Mouse (Mus musculus) right cerebral cortex, postnatal 25 days (tissue): ENCODE results near the gene Kctd2.
"Not testable (repeated sequence)": the region's sequence is repeated elsewhere in the genome, so short reads cannot be mapped to it uniquely, and the experiment has no call there.

Experiments used
- DNase-seq: peaks from one replicate; pipeline ENCODE4 v3.0.0; 2022

Gene Kctd2

DNA sequence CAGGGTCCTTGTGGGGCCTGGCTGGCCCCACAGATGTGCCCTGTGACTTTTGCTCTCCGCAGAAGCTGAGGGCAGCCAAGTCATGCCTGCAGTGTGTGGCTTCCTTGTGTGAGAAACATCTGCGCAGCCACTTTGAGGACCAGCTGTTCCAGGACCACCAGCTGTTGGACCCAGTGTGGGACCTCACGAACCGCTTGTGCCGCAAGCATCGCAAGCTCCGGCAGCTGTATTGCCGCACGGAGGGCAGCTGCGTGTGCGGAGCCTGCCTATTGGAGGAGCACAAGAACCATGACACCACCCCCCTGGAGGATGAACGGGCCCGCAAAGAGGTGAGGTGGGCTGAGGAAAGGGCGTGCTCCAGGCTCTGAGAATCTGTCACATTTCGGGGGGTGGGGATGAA is 21.5 kb downstream of the Kctd2 start:
- DNase-seq: no peak

DNA sequence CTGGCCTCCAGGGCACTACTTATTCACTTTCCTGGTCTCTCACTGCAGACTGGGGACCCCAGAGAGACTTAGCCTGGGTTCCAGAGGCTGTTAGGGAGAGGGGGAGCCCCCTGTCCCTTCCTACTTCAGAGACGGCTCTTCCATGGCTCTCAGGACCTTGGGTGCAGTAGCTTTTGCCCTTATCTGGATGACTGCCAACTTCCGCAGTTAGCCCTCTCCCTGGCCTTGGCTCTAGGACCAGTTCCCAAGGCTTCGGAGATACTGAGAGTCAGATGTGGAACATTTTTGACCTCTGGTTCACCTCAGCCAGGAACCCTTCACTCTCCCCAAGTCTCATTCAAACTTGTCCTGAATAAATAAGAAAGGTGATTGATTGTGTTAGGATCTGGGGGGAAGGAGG is 27.0 kb downstream of the Kctd2 start:
- DNase-seq: no peak

DNA sequence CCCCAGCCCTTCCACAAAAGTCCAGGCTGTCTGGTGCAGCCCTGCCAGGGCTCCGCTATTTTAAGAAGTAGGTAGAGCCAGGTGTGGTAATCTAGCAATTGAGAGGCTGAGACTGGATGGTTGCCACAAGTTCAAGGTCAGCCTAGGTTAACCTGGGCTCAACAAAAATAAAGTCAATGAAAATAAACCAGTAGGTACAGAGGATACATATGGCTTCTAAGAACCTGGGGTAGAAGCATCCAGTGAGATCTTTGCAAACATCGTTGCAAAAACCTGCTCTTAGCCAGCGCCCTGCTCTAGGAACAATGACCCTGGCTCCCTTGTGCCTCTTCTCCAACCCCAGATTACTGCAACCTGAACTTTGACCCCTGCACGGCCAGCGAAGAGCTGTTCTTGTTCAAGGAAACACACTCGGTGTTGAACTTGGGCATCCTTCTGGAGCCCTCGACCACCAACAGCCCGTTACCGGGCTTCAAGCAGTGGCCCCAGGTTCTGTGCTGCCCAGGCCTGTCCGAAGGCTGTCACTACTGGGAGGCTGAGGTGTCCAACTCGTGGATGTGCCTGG is 27.5 kb downstream of the Kctd2 start:
- no peak for DNase-seq

DNA sequence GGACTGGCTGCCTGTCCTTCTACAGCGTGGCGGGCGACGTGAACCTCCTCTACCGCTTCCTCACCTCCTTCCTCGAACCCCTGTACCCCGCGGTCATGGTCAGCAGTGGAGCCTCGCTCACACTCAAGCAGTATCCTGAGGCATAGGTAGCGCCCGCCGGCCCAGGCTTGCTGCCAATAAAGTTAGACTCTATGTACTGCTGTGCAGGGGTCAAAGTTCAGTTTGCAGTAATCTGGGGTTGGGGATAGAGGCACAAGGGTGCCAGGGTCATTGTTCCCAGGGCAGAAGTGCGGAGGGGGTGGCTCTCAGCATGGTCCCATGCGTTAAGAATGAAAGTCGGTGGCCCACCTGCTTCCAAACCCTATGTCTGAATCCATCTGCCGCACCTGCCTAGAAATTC is 28.1 kb downstream of the Kctd2 start:
- DNase-seq: no peak

DNA sequence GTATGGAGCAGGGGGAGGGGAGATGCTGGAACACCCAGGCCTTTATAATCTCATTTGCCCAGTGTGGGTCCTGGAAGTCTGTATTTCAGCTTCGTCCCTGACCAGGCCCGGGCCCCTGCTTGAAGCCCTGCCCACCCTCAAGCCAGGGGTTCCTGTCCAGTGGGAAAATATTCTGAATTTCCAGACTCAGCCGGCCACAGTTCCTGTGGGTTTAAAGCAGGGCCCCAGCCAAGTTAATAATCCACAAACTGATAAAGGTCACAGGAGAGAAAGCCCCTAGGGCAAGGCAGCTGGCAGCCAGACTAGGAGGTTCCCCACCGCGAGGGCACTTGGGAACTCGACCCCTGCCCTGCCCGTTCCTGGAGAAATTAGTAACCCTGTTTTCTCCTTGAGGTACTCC is 29.1 kb downstream of the Kctd2 start:
- DNase-seq: no peak

DNA sequence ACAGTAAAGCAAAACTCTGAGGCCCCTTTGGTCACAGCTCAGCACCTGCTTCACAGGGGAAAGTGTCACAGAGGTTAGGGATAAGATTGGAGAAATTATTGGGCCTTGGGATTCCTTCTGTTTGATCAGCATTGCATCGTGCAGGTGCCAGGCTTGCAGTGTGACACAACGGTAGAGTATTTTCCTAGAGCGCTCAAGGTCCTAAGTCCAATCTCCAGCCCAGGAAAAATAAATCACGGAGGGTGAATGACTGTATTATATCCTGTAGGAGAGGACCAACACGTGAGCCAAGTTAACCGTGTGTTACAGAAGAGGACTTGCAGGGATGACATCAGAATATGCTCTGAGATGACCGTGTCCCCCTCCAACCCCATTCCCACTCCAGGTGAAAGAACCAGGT is 30.2 kb downstream of the Kctd2 start:
- DNase-seq: no peak

DNA sequence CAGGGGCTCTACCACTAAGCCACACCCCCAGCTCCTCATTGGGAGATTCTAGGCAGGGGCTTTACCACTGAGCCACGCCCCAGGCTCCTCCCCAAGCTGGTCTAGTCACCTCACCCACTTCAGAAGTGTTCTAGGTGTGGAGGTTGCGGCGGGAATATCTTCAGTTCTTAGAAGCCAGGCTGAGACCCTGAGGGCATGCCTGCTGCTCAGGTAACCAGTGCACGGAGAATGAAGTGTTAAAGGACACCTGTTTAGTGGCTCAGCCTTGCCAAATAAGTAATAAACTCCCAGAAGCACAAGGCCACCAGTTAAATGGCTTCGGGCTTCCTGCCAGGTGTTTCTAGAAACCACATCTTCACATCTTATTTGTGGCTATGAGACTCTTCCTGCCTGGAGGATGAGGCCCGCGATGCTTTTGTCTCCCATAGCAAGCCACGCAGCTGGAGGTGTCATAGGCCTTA is 31.9 kb downstream of the Kctd2 start:
- DNase-seq: no peak

DNA sequence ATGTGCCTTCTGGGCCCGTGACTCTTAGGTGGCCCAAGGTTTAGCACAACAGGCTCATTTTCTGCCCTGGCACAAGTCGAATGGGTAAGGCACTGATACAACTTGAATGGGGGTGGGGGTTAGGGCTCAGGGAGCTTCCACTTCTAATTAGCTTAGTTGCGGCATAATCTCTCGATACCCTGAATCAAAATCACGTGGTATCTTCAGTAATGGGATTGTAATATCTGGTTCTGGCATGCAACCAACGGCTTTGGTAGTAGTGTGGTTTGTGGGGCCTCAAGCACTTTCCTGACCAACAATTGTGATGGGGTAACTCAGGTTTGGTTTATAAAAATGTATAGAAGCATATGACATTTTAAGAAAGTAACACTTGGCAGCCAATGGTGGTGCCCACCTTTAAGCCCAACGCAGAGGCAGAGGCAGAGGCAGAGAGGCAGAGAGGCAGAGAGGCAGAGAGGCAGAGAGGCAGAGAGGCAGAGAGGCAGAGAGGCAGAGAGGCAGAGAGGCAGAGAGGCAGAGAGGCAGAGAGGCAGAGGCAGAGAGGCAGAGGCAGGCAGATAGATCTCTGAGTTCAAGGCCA is 32.4 kb downstream of the Kctd2 start:
- DNase-seq: no peak

DNA sequence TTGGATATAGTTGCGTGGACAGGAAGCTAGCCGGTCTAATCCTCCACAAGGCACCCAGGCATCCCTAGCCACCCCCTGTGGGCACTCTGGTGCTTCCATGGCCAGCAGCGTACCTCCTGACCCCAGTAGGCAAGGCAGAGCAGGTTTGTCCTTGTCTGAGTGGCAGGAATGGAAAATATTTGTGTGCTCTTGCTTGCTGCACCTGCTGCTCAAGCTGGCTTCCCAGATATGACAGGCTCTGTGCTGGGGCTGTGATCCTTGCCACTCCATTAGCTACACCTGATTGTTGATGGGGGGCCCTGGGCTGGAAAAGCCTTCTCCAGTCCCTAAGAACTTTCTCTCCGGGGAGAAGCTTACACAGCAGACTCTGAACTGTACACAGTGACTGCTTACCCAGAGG is 33.4 kb downstream of the Kctd2 start:
- no peak for DNase-seq

DNA sequence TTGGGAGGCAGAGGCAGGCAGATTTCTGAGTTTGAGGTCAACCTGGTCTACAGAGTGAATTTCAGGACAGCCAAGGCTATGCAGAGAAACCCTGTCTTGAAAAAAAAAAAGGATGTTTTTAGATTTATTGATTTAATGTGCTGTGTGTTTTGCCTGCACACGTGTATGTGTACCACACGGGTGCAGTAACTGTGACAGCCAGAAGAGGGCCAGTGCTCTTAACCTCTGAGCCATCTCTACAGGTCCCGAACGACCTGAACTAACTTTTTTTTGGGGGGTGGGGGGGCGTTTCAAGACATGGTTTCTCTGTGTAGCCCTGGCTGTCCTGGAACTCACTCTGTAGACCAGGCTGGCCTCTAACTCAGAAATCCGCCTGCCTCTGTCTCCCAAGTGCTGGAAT is 34.9 kb downstream of the Kctd2 start:
- DNase-seq: not testable (repeated sequence)

DNA sequence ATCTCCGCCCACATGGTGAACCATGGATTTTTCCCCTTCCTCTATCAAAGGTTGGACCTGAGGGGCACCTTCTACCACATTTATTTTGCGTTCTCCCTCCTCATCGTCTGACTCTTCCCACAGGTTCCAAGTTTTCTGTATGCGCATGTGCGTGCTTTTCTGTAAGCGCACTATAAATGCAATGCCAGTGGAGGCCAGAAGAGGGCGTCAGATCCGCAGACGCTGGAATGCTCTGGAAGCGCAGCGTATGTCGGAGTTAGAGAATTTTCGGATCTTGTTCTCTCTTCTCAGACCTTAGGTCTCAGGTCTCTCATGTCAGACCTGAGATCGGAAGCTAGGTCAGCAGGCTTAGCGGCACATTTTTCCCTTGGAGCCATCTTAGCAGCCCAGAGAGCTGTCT is 35.7 kb downstream of the Kctd2 start:
- DNase-seq: no peak

DNA sequence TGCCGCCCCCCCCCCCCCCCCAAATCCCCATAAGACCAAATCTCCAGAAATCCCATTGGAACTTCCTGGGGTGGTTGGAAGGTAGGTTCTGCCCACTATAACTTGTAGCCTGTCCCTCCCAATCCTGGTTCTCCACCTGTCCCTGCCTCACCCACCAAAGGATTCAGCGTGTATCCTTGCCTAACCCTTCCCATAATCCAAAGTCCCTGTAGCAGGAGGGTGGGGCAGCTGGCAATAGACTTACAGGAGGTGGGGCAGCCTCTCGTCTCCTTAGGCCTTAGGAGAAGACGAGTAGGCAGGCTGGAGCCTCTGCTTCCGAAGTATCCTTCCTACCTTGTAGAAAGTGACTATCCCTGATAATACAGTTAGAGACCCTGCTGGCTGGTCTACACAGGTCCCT is 36.3 kb downstream of the Kctd2 start:
- DNase-seq: no peak

DNA sequence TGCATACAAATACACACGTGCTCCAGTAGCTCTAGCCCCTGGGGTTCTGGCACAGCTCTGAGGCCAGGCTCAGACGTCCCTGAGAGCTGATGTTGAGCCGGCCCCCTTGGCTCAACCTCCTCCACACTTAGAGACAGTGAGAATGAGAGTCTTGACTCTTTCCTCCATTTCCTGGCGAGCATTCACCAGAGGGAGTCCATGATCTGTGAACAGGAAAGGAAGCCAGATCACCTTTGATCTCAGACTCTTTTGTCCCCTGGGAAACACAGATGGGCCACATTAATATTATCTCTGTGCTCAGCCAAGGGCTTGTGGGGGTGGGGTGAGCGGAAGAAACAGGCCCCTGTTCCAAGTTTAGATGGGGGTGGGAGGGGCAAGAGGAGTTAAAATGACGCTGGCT is 37.5 kb downstream of the Kctd2 start:
- DNase-seq: no peak

DNA sequence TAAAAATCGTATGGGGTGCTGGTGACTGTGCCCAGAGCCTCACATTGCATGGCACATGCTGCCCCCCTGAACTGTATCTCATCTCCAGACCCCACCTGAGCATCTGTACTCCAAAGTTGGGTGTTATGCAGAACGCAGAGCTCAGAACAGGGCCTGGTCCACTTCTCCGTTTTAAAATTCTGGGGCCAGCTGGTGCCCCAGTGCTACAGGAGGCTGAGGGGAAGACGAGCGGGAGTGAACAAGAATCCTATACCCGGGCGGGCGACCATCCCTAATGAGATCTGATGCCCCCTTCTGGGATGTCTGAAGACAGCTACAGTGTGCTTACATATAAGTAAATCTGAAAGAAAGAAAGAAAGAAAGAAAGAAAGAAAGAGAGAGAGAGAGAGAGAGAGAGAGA is 41.0 kb downstream of the Kctd2 start:
- DNase-seq: no peak

DNA sequence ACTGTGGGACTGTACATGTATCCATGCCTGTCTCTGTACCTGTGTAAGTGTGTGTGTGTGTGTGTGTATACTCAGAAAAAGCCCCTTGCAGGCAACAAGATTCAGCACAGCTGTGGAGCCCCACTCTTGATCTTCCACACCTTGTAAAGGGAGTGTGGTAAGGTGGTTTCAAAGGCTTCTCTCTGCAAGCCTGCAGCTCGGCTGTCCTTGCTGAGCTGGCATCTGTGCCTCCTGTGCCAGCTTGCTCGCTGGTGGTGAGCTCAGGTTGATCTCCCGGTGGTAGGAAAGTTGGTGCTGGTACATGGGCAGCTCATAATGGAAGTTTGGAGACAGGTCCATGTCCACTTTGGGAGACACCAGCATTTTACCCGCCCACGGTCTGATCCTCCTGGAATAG is 41.9 kb downstream of the Kctd2 start:
- DNase-seq: no peak

DNA sequence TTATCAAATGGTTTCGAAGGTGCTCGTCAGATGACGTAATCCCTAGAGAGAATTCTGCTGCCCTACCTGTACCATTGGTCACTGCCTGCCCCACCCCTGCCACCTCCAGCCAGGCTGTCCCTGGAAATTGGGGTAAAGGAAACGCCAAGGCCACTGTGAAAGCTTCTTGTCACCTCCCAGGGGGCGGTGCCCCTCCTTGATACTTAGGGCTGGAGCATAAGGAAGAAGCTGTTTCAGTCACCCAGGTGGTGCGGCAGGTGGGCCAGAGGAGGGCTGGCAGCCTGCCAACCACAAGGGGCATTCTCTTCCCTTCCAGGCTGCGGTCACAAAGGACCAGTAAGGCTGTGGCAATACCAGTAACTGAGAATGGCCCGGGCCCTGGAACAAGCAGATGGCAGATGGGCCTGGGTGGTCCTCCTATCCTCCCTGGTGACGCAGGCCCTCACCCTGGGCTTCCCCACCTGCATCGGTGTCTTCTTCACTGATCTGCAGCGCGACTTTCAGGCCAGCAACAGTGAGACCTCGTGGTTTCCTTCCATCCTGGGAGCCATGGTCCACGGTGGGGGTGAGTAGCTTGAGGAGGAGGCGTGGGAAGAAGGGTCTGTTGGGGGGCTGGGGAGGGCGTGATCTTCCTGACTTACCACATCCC is 42.4 kb downstream of the Kctd2 start, which contains the start of gene Slc16a5:
TSS of gene Slc16a5 (plus strand) at position 232 of the 649 bp plus-strand sequence.
- no peak for DNase-seq

DNA sequence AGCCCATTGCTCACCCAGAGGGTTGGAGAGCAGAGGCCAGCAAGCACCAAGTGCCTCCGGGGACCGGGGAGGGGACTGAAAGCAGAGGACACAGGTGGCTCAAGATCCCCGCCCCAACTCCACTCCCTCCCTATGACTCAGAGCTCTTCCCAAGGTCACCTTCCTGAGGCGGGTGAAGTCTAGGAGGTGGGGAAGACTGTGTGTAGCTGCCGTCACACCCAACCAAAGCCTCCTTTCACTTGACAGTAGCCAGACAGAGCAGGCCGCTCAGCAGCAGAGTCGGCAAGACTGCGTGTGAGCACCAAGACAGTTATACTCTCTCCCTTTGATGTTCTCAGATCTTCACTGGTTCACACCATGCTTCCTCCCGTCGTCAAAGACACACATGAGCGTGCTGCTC is 43.5 kb downstream of the Kctd2 start:
- DNase-seq: no peak

DNA sequence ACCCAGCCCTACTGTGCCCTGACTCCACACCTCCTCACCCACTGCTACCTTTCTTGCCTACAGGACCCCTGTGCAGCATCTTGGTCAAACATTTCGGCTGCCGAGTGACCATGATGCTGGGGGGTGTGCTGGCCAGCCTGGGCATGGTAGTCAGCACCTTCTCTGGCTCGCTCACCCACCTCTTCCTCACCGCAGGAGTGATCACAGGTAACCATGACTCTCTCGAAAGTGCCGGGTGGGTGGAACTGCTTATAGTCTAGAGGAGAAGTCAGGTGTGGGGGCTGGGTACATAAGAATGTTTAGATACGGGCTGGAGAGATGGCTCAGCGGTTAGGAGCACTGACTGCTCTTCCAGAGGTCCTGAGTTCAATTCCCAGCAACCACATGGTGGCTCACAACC is 44.9 kb downstream of the Kctd2 start:
- no peak for DNase-seq

DNA sequence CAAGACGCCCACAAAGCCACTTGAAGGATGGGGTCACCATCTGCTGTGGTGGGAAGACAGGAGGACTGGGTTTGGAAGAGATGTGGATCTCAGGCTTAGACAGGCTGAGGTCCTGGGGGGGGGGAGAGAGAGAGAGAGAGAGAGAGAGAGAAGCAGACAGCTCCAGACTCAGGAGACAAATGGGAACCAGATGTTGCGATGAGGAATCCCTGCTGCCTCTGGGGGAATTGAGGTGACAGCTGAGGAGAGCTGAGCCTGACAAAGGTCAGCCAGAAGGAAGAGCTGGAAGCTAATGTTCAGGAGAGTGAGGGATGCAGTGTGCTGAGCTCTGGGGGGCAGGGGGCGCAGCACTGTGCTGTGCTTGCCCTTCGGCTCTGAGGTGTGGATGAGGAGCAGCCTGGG is 47.3 kb downstream of the Kctd2 start:
- no peak for DNase-seq

DNA sequence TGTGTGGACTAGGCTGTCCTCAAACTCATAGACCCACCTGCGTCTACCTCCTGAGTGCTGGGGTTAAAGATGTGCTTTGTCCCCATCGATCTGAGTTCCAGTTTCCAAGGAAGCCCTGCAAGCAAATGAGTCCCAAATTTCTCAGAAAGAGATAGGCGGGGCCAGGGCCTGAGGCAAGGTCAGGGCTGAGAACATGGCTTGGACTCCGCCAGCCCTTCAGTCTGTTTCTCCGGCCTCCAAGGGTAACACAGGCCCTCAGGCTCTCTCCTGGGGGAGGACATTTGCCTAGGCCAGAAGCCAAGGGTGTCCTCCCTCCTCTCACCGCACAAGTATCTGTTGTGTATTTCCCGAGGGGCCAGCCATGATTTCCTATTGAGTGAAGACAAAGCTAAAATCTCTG is 52.3 kb downstream of the Kctd2 start:
- DNase-seq: no peak

DNA sequence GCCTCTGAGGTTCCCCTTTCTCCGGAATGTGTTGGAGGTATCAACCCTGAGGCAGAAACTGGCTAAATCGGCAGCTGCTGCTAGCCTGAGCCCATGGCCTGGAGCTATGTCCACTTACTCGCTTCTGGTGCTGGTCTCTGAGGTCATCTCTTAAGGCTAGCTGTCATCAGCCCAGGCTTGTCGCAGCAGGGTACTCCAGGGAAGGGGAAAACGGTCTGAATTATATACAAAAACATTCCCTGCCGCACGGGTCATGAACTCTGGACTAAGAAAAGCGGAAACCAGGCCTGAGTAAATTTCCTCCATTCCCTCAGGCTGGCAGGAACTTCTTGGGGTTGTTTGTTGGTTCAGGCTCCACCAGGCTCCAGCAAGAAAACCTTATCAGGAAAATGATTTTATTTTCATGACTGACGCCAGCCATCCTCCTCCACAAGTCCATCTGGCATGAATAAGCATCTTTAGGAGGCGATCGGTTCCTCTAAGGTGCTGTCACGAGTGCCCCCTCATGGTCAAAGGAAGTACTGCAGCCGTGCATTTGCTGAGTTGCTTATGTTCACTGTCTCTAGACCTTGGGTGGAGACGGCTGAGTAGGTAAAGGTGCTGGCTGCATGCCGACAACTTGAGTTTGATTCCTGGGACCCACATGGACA is 53.8 kb downstream of the Kctd2 start:
- peak; percentile 92 for DNase-seq

DNA sequence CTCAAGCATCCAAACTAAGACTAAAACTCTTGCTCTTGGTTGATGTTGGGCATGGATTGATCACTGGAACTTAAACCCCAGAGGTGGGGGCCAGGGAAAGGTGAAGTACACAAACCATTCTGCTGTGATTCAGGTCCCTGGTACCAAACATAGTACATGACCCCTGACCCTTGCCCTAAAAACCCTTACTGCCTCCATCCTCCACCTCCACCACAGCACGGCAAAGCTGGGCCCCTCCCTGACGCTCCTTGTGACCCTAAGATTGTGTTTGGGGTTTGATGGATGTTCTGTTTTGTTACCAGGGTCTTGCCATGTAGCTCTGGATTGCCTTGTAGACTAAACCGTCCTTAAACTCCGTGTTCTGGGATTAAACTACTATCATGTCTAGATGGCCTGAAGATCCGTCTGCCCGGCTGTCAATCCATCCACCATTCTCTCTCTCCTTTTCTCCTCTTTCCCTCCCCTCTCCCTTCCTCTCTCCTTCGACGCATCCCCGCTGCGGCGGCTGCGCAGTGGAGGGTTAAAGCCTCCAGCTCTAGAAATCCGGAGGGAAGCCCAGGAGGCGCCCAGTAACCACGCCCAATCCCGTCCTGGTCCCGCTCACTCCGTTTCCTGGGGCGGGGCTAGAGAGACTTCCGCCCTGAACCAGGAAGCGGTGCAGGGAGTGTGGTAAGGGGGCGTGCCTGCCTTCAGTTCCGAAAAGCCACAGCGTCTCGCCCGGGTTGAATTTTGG is 55.3 kb downstream of the Kctd2 start, which contains the start of gene Armc7:
TSS of gene Armc7 (plus strand) at position 643 of the 733 bp plus-strand sequence.
- DNase-seq: peak; percentile 94

DNA sequence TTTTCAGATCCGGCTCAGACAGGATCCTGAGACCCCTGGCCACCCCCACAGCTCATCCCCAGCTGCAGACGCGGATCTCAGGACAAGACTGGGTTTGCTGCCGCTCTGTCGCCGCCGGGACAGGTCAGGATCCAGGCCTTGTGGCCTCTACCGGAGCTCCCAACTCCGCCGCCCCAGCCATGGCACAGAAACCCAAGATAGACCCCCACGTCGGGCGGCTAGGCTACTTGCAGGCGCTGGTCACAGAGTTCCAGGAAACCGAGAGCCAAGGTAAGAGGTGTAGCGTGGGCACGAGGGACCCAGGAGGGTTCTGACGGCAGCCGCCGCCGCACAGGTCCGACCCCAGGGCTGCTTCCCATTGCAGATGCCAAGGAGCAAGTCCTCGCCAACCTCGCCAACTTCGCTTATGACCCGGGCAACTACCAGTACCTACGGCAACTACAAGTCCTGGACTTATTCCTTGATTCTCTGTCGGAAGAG is 55.9 kb downstream of the Kctd2 start:
- no peak for DNase-seq
